Mouse (Mus musculus) liver, adult 10 weeks (tissue): ENCODE measurements around the gene Rxfp2. TPM values are rescaled to one million over a fixed set of nuclear protein-coding genes. Genes with fewer than 3 reads are reported as not detected.

ENCODE experiments used
- polyA plus RNA-seq: library from polyadenylated mRNA; stranded (reverse); fragments of 350-450 nt; fragmentation: Illumina TruSeq; extraction: RNeasy Lipid Tissue Mini Kit (QIAGEN cat#74804); gene quantifications from one replicate; pipeline ENCODE4 v1.2.3, GENCODE M21; 2014; ENCODE audit warnings: low read depth, low replicate concordance

Gene Rxfp2
- polyA plus RNA-seq = not detected

GRCm38 (mm10) chr5:150018656-150019055, at the start of gene Rxfp2:
Rxfp2 (plus strand) TSS chr5:150018675.

GRCm38 (mm10) chr5:150118455-150119241, 100.2 kb downstream of the Rxfp2 start, which contains the start of gene Fry:
Fry (plus strand) TSS chr5:150118645.

Other genes with a start within 250 kb of the Rxfp2 start
- 1.1 TPM for gene Fry, start 100.0 kb downstream of the Rxfp2 start, polyA plus RNA-seq